Mouse (Mus musculus): ENCODE results near the gene Plekha6. TPM values are rescaled to one million over a fixed set of nuclear protein-coding genes. Genes with fewer than 3 reads are reported as not detected.
A peak's percentile ranks its signal among the peaks of the same experiment; 100 is the strongest.

Plekha6 gene
- polyA plus RNA-seq, 1 experiment from 2014 or later, result 25.8 TPM

DNA sequence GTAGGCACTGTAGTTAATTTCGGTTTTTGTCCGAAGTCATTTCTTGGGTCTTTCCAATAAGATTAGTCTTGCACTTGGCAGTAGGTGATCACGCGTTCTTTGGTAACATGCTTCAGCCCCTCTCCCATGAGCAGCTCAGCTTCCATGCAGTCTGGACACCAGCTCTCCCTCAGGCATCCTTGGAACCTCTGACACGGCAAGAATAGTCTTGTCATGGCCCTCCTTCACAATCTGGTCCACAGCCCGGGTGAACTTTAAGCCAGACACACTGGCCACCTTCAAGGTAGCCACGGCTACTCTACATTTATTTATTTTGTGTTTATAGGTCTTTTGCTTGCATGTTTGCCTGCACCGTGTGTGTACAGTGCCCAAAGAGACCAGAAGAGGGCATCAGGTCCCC, 15.9 kb upstream of the Plekha6 start:
- 95% methylated on average over 8 of the region's 8 CpGs for WGBS
- Histone ChIP-seq H3K4me2 (replicated peaks) (no peak overlapping the region), H3K9me3 (replicated peaks) (no peaks in the 10 kb centered on the region; the same call in 1 of the 2 replicates), H3K4me1 (no peaks in the 10 kb centered on the region), H3K36me3 (no peaks in the 10 kb centered on the region), H3K27me3 (no peaks in the 10 kb centered on the region), H3K27ac (no peak overlapping the region), H3K4me3 (no peak overlapping the region), H3K9ac (no peak overlapping the region)
- ATAC-seq (ENCODE audit: low FRiP score), result no peak

DNA sequence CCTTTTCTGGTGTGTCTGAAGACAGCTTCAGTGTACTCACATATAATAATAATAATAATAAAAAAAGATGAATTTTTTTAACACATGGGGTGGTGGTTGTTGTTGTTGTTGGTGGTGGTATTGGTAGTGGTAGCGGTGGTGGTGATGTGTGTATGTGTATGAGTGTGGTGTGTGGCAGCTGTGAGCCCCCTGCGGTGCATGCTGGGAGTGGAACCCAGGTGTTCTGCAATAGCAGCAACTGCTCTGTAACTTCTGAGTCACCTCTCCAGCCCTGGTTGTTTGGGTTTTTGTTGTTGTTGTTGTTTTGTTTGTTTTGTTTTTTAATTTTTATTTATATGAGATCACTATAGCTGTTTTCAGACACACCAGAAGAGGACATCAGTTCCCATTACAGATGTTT, 13.5 kb upstream of the Plekha6 start:
- Histone ChIP-seq H3K36me3 (no peaks in the 10 kb centered on the region), H3K9me3 (replicated peaks) (no peaks in the 10 kb centered on the region; the same call in 1 of the 2 replicates), H3K9ac (no peak overlapping the region), H3K27ac (no peak overlapping the region), H3K4me1 (no peaks in the 10 kb centered on the region), H3K4me3 (no peak overlapping the region), H3K4me2 (replicated peaks) (no peak overlapping the region), H3K27me3 (no peaks in the 10 kb centered on the region)
- 93% methylated on average over 2 of the region's 2 CpGs for WGBS
- ATAC-seq (ENCODE audit: low FRiP score), result no peak

DNA sequence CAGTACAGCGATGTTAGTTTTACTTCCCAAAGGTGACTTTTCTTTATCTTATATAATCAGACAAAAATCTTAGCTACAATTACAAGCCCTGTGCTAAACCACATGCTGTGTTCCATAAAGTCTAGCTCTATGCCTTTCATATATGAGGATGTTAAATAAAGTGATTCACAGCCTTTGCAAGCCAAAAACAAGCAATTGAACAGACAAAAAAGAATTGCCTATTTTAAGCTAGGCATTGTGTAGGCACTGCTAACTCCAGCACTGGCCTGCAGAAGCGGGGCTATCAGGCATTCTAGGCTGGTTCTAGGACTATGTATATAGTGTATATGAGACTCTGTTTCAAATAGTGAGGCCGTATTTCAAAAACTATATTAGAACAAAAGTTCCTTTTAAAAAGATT, 11.8 kb upstream of the Plekha6 start:
- Histone ChIP-seq H3K4me1 (no peaks in the 10 kb centered on the region), H3K27ac (no peak overlapping the region), H3K27me3 (0 out of 2 replicates have a peak, but pooled peaks cover 3% of the 10 kb centered on the region), H3K9me3 (replicated peaks) (no peaks in the 10 kb centered on the region; the same call in 1 of the 2 replicates), H3K4me2 (replicated peaks) (no peak overlapping the region), H3K4me3 (no peak overlapping the region), H3K36me3 (no peaks in the 10 kb centered on the region), H3K9ac (no peak overlapping the region)
- 94% methylated on average over 3 of the region's 3 CpGs for WGBS
- no peak for ATAC-seq (ENCODE audit: low FRiP score)

DNA sequence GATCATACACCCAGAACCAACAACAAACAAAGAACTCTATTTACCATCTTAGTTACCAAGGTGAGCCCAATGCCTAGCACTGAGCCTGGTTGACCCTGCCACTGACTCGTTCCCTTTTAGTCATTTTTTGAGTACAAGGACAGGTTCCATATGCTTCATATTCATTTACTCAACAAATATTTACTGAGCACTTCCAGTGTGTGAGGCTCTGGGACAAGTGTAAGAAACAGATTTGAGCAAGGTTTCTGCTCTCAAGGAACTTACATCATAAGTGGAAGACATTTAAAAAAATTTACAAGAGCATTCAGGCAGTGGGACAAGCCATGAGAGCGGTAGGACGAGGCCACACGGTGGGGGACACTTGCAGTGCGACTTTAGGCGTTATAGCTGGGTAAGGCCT, 8.7 kb upstream of the Plekha6 start:
- no peak overlapping the region for H3K4me2 ChIP-seq (replicated peaks)
- ATAC-seq (ENCODE audit: low FRiP score), result no peak
- H3K4me3 ChIP-seq, result no peak overlapping the region
- no peak overlapping the region for H3K27ac ChIP-seq
- 84% methylated on average over 6 of the region's 6 CpGs for WGBS
- H3K9ac ChIP-seq, result no peak overlapping the region
- 0 out of 2 replicates have a peak, but pooled peaks cover 3% of the 10 kb centered on the region for H3K27me3 ChIP-seq
- H3K9me3 ChIP-seq (replicated peaks), result no peaks in the 10 kb centered on the region
- no peaks in the 10 kb centered on the region for H3K36me3 ChIP-seq
- peaks cover 7% of the 10 kb centered on the region; the same call in 1 of the 2 replicates for H3K4me1 ChIP-seq

DNA sequence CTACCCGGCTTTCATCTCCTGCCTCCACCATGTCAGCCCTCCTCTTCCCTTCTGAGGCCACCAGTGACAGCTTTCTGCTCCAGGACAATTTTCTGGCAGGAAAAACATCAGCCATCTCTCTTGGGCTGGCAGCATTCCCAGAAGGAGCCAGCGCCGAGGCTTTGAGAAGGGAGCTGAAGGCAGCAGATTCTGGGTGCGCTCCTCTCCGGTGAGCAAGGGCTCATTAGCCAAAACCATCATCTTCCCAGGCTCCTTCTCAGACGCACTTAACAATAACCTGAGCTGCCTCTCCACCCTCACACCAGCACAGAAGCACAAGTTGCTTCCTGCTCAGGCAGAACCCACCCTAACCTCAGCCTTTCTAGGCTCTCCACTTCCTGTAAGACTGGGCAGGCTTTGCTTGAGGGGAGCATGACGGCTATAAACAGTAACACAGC, 4.9 kb upstream of the Plekha6 start:
- no peak overlapping the region for H3K27ac ChIP-seq
- no peaks in the 10 kb centered on the region for H3K9me3 ChIP-seq (replicated peaks)
- no peak overlapping the region for H3K9ac ChIP-seq
- H3K27me3 ChIP-seq, result peaks cover 39% of the 10 kb centered on the region
- no peaks in the 10 kb centered on the region for H3K36me3 ChIP-seq
- 67% methylated on average over 7 of the region's 7 CpGs for WGBS
- H3K4me2 ChIP-seq (replicated peaks), result no peak overlapping the region
- no peak for ATAC-seq (ENCODE audit: low FRiP score)
- peaks cover 14% of the 10 kb centered on the region for H3K4me1 ChIP-seq
- H3K4me3 ChIP-seq, result no peak overlapping the region

DNA sequence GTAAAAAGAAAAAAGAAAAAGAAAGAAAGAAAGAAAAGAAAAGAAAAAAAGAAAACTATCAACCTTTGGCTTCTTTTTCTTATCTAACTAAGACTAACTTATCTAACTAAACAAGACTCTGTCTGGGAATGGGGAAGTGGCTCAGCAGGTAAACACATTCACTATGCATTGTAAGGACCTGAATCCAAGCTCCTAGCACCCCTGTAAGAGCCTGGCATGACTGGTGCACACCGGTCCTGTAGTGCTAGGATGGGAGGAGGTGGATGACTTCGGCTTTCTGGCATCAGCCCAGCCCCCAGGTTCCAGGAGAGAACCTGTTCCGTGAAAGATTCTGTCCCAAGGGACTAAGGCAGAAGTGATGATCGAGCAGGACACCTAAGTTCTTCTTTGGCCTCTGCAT, 2.5 kb upstream of the Plekha6 start:
- H3K4me1 ChIP-seq, result peaks cover 22% of the 10 kb centered on the region
- no peak overlapping the region for H3K27ac ChIP-seq
- H3K4me2 ChIP-seq (replicated peaks), result no peak overlapping the region
- no peaks in the 10 kb centered on the region for H3K36me3 ChIP-seq
- no peaks in the 10 kb centered on the region for H3K9me3 ChIP-seq (replicated peaks)
- no peak overlapping the region for H3K4me3 ChIP-seq
- peaks cover 55% of the 10 kb centered on the region for H3K27me3 ChIP-seq
- H3K9ac ChIP-seq, result no peak overlapping the region
- ATAC-seq (ENCODE audit: low FRiP score), result no peak
- 67% methylated on average over 4 of the region's 4 CpGs for WGBS

DNA sequence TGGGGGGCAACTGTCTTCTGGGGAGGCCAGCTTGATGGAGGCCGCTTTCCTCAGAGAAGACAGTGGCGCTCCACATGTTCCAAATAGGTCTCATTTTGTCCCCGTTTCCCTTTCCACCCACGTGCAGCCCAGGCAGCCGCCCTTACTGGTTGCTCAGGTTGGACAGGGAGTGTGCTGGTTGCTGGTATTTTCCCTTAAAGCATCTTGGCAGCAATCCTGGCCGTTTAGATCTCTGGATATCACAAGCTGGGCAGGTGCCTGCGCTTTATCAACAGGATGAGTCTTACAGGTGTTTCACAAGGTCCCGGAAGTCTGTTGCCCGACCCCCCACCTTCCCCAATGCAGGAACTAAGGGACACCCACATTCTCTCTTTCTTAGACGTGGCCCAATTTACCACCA, 2.0 kb upstream of the Plekha6 start:
- Histone ChIP-seq H3K9ac (no peak overlapping the region), H3K36me3 (no peaks in the 10 kb centered on the region), H3K9me3 (replicated peaks) (no peaks in the 10 kb centered on the region), H3K27ac (no peak overlapping the region), H3K27me3 (peaks cover 58% of the 10 kb centered on the region), H3K4me1 (peaks cover 22% of the 10 kb centered on the region), H3K4me3 (no peak overlapping the region), H3K4me2 (replicated peaks) (no peak overlapping the region)
- ATAC-seq (ENCODE audit: low FRiP score), result no peak
- WGBS, result 69% methylated on average over 10 of the region's 10 CpGs

DNA sequence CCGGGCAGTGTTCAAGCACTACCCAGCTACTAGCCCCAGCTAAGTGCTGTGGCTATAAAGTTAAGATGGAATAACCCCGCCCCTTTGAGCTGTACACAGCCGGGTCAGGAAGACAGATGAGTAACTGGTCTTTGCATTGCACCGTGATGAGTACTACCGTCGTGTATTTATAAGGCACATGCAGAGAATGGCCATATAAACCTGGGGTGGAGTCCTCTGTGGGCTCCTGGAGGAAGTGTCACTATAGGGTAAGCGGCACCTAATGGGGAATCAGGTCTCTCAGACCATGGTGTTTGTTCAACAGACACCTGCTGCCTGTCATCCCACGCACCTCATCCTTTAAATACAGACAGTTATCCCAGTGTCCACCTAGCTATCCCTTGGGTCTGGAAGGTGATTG, 1.0 kb upstream of the Plekha6 start:
- Histone ChIP-seq H3K4me1 (peaks cover 17% of the 10 kb centered on the region), H3K27me3 (peaks cover 66% of the 10 kb centered on the region), H3K27ac (no peak overlapping the region), H3K4me3 (no peak overlapping the region), H3K9ac (no peak overlapping the region), H3K36me3 (no peaks in the 10 kb centered on the region), H3K4me2 (replicated peaks) (no peak overlapping the region), H3K9me3 (replicated peaks) (no peaks in the 10 kb centered on the region)
- 63% methylated on average over 8 of the region's 8 CpGs for WGBS
- ATAC-seq (ENCODE audit: low FRiP score), result no peak

DNA sequence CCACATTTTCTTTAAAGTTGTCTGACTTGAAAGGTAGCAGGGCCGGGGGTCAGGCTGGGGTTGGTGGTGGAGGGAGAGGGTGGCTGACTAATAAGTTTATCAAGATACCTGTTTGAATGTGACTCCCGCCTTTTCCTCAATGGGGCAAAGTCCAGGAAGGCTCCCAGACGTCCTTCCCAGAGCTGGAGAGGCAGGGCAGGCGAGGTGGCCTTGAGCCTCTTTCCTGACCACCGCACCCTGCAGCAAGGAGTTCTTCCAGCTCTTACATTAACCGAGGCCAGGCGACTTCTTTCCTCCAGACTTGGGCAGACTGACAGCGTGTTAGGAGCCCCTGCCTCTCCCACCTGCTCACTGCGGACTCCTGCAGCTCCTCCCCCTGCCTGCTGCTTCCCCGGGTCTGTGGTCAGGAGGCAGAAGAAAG, 591 bp downstream of the Plekha6 start:
- 3% methylated on average over 10 of the region's 10 CpGs for WGBS
- Histone ChIP-seq H3K9me3 (replicated peaks) (no peaks in the 10 kb centered on the region), H3K9ac (no peak overlapping the region), H3K27ac (no peak overlapping the region), H3K4me2 (replicated peaks) (peak overlapping the region; percentile 99), H3K27me3 (peaks cover 71% of the 10 kb centered on the region), H3K4me3 (peak overlapping the region; percentile 54), H3K4me1 (peaks cover 23% of the 10 kb centered on the region), H3K36me3 (no peaks in the 10 kb centered on the region)
- 0 out of 2 replicates have a peak, but pooled peaks have one; percentile 5 for ATAC-seq (ENCODE audit: low FRiP score)

DNA sequence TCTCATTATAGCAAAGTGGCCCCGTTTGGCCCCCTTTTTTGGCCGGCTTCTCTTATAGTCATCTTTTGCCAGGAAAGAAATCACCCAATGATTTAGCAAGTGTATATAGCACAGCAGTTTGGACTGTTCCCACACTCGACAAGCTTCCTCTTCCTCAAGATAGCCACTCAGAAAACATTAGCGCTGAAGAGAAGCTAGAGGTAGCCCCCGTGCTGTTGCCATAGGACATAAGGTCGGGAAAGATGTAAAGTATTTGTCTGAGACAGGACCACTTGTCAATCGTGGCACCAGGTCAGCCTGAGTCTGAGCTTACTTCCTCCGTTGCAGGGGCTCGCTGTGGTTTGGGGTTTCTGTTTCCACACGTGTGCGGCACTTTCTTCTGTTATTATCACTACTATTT, 1.1 kb downstream of the Plekha6 start:
- Histone ChIP-seq H3K4me1 (peaks cover 23% of the 10 kb centered on the region), H3K4me2 (replicated peaks) (peak overlapping the region; percentile 99; the same call in 1 of the 2 replicates), H3K36me3 (no peaks in the 10 kb centered on the region), H3K9me3 (replicated peaks) (no peaks in the 10 kb centered on the region), H3K27ac (no peak overlapping the region), H3K9ac (no peak overlapping the region), H3K27me3 (peaks cover 74% of the 10 kb centered on the region), H3K4me3 (peak overlapping the region; percentile 54; the same call in 1 of the 2 replicates)
- ATAC-seq (ENCODE audit: low FRiP score), result no peak
- 34% methylated on average over 11 of the region's 11 CpGs for WGBS

DNA sequence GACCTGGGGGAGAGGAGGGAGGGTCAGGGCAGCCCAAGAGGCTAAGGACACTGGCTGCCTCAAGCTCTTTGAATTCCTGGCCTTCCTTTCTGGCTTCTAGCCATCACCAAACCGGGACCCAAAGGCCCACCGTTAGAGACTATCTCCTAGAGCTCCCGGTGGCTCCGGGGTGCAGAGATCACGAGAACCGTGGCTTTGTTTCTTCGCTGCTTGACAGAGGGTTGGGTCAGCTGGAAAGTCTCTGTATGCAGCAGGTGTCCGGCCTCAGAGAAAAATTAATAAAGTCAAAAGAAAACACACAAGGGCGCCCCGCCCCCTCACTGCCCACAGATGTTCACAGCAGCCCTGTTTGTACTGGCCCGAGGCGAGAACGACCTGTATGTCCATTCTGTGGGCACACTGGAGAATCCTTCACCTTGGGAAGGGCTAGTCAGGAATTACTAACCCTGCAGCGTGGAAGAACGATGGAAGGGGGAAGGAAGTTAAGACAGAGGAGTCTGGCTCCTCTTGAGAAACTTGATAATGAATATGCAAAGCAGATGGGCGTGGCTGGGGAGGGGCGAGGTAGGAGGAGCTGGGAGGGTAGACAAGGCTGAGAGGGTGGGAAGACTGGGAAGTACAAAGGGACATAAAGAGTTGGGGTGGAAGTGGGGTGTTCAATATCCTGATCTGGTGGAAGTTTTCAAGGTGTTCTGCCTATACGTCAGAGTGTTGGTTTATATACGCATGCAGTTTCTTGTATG, 4.5 kb downstream of the Plekha6 start:
- no peaks in the 10 kb centered on the region for H3K36me3 ChIP-seq
- no peak overlapping the region for H3K27ac ChIP-seq
- no peak overlapping the region for H3K4me3 ChIP-seq
- H3K4me2 ChIP-seq (replicated peaks), result no peak overlapping the region; the same call in 1 of the 2 replicates
- 43% methylated on average over 19 of the region's 19 CpGs for WGBS
- peaks cover 24% of the 10 kb centered on the region for H3K4me1 ChIP-seq
- ATAC-seq (ENCODE audit: low FRiP score), result no peak
- H3K9ac ChIP-seq, result no peak overlapping the region
- peaks cover 45% of the 10 kb centered on the region for H3K27me3 ChIP-seq
- H3K9me3 ChIP-seq (replicated peaks), result no peaks in the 10 kb centered on the region

DNA sequence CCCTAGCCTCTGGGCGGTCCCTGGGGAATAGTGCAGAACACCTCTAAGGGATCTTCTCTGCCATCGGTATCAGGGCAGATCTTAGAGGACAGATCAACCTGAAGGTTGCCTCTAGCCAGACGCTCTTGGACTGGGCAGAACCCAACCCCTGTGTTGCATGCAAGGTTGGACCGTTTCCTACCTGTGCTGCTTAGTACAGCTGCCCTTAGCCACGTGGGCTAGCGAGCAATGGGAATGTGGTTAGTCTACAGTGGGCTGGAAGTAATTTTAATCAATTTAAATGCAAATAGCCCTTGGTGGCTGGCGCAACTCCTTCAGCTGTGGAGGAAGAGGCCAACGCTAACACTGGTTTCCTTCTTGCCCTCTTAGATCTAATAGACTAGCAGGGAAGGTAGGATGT, 6.2 kb downstream of the Plekha6 start:
- no peak overlapping the region for H3K4me2 ChIP-seq (replicated peaks)
- H3K4me1 ChIP-seq, result peaks cover 10% of the 10 kb centered on the region
- no peak for ATAC-seq (ENCODE audit: low FRiP score)
- H3K27me3 ChIP-seq, result peaks cover 28% of the 10 kb centered on the region
- H3K9ac ChIP-seq, result no peak overlapping the region
- H3K36me3 ChIP-seq, result no peaks in the 10 kb centered on the region
- H3K27ac ChIP-seq, result no peak overlapping the region
- H3K9me3 ChIP-seq (replicated peaks), result no peaks in the 10 kb centered on the region
- H3K4me3 ChIP-seq, result no peak overlapping the region
- WGBS, result 77% methylated on average over 8 of the region's 8 CpGs

DNA sequence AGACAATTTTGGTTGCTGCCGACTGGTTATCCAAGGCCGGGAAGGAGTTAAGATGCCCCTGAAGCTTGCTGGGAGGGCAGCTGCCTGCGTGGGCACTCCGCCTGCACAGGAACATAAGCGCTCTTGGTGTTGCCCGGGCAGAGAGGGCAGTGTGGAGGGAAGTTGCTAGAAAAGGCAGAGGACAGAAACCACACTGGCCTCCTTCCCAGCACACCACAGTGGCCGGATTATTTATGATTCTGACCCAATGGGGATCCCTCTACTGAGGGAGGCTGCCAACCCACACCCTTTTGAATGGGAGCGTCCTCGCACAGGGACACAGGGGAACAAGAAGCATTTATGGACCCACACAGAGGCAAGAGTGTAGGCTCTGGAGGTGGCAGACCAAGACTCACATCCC, 7.3 kb downstream of the Plekha6 start:
- no peaks in the 10 kb centered on the region for H3K36me3 ChIP-seq
- ATAC-seq (ENCODE audit: low FRiP score), result no peak
- no peak overlapping the region for H3K4me3 ChIP-seq
- WGBS, result 89% methylated on average over 9 of the region's 9 CpGs
- no peaks in the 10 kb centered on the region for H3K9me3 ChIP-seq (replicated peaks)
- no peak overlapping the region for H3K27ac ChIP-seq
- no peak overlapping the region for H3K4me2 ChIP-seq (replicated peaks)
- H3K4me1 ChIP-seq, result peaks cover 10% of the 10 kb centered on the region
- H3K27me3 ChIP-seq, result peaks cover 24% of the 10 kb centered on the region
- H3K9ac ChIP-seq, result no peak overlapping the region

Data from hindbrain, embryonic 12.5 days (tissue).